Mouse (Mus musculus): Measurements from ENCODE around the gene Mgat4e.
A peak's percentile ranks its signal among the peaks of the same experiment; 100 is the strongest.
"Not testable (repeated sequence)": the region's sequence is repeated elsewhere in the genome, so short reads cannot be mapped to it uniquely, and the experiment has no call there.

Gene Mgat4e

DNA sequence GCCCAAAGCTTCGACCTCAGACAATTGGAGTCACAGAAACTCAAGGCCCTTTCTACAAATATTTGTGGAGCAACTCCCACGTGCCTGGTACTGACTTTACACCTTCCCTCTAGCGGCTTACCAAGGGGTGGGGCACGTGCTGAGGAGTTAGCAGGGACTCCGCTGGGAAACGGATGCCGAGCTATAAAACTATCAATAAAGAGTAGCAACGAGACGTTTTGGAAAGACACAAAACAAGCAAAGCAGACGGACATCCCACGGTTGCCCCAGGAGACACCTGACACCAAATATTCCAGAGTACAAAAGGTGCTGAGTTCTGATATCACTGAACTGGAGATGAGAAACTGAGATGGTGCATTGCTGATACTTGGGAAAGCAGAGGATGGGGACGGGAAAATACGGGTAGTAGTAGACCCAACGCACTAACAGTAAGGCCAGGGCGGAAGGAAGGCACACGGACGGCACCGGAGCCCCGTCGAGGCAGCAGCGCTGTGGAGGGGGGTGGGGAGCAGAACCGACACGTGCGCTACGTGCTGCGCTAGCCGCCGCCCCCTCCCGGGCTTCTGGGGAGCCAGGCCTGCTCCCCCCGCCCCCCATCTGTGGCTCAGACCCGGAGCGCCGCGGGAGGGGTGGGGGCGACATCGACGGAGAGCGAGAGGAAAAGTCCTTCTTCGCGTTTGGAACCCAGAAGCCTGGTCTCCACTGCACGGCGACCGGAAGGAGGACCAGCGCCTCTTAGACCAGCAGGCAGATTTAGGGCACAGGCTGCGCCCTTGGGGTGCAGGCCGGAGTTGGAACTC, 6.6 kb upstream of the Mgat4e start:
- peak in 1 of 2 experiments; percentile 9 for DNase-seq (ENCODE audit: low spot score in 2 of 2)

DNA sequence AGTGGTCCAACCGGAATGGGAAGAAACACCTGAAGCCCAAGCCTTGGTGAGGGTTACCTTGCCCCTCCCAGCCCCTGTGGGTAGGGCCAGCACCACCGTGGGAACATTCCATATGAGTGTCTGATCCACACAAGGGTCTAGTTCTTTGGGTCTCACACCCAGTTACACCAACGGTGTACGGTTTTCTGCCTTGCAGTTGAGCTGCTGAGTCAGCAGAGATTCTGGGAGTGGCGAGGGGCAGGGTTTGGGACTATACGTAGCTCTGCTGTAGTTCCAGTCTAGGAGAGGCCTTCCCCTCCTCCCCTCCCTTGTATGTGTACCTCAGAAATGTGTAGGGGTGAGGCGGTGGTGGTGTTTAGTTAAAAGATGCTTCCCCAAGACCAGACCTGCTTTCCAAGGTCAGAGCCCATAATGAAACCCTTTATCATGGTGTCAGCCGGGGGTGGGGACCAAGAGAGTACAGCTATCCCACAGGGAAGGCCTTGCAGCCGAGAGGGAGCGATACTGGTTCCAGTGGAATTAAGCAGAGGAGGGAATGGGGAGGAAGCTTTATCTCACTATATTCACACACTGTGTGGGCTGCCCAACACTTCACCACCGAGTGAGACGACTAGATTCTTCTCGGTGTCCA, 5.9 kb upstream of the Mgat4e start:
- DNase-seq (ENCODE audit: low spot score in 2 of 2): no peak

DNA sequence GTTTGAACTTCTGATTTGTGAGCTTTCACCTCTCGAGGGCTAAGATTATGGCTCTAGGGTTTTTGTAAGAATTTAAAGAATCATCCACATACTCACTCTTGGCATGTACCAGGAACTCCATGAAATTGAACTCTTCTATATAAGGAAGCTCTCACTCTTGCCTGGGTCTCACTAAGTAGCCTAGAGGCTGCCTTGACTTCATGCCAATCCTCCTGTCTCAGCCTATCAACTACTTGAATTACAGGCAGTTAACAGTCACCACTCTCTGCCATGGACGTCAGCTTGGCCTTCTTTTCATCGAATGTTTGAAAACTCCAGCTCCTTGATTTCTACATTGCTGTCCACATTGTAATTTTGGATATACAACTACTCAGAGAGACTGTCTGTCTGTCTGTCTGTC, 2.9 kb upstream of the Mgat4e start:
- no peak for DNase-seq (ENCODE audit: low spot score in 2 of 2)

DNA sequence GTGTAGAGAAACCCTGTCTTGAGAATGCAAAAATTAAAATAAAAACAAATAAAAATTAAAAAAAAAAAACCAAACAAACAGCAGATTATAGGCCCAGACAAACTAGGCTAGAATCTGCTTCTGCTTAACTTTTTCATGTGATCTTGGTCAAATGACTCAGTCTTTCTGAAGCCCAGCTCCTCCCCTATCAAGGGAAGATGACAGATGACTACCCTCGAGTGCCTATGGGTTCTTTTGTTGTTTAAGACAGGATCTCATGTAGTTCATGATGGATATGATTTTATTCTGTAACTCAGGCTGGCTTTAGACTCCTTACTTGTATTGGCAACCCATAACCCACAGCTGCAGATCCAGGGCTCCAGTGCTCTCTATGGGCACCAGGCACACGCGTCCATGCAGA, 2.4 kb upstream of the Mgat4e start:
- no peak for DNase-seq (ENCODE audit: low spot score in 2 of 2)

DNA sequence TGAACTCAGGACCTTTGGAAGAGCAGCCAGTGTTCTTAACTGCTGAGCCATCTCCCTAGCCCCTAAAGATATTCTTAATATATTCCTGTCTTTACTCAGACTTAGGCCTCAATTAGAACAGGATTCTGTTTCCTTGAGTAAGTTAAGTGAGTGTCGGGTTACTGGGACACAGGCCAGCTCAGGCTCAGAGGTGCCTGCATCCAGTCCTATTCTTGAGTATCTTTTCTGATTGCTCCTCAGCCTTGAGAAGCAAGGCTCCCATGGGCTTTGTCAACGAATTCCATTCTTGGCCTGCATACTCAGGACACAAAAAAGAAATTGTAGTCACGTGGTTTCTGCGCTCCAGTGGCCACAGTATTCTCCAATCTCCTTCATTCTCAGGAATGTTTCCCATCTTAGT, 1.3 kb downstream of the Mgat4e start:
- DNase-seq (ENCODE audit: low spot score in 2 of 2): no peak

DNA sequence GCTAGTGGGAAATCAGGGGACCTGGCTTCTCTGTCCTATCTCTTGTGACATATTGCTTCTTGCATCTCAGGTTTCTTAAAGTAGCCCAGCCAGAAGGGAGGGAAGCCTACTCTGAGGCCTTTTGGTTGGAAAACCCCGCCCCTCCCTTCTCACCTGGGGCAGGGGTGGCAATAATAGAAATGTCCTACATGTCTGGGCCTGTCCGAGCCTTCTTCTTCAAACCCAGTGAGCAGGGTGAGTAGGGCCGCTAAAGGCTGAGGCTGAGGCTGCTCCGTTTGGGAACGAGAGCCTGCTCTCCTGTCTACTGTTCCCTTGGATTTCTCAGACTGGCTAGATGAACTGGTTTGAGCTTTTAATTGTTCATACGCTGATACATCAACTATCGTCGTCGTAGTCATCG, 8.9 kb downstream of the Mgat4e start:
- DNase-seq (ENCODE audit: low spot score in 2 of 2): no peak

DNA sequence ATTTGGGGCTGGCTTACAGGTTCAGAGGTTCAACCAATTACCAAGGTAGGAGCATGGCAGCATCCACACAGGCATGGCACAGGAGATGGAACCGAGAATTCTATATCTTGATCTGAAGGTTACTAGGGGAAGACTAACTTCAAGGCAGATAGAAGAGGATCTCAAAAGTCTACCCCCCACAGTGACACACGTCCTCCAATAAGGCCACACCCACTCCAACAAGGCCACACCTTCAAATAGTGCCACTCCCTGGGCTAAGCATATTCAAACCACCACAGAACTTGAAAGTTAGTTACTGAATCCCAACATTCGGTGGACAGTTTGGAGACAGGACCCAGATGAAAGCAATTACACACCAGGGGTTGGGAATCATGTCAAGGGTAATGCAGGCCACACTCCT, 14.0 kb downstream of the Mgat4e start:
- DNase-seq (ENCODE audit: low spot score in 2 of 2): no peak

DNA sequence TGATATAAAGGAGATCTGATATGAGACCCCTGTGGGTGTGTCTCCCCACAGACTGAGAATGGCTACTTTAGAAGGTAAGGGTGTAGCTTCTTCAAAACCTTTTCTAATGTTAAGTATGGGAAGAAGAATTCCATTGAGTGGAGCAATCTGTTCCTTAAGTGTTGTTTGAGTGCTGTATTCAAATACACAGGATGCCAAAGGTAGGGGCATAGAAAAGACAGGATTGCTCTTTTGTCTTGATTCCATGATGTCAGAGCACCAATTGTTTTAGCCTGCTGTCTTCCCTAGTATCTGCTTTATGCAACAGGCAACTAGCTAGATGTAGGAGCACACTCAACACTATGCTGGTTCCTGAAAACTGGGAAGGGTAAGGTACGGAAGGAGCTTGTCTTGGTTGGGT, 14.4 kb downstream of the Mgat4e start:
- DNase-seq (ENCODE audit: low spot score in 2 of 2): no peak

DNA sequence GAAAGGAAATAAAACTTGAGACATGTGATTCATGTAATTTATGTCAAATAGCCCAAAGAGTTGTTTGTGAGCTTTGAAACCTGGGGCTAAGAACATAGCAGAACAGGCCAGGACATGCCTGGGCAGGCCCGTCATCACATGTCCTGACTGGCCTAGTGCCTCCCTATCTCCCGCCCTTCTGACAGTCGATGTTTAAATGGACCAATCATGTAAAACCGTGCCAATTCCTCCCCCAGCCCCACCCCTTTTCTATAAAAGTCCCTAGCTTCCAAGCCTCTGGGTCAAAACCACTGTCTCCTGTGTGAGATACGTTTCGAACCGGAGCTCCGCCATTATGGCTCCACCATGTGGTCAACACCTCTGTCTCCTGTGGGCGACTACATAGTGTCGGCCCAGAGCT, 15.8 kb downstream of the Mgat4e start:
- DNase-seq (ENCODE audit: low spot score in 2 of 2): not testable (repeated sequence)

DNA sequence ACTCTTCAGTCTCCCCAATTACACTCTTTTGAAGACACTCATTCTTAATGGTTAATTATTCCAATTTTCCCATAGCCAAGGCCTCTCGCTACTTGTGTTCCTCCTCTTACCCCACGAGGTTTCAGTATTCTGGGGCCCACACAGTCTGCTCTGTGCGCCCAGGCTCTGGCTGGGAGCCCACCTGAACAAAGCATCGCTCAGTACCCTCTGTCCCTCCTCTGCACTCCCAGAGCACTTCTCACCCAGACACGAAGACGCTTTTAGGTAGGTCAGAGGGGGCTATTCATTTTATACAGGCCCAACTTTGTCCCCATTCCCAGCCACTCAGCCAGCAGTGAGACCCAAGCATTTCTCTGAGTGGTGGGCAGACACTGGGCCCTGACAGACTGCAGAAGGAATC, 18.9 kb downstream of the Mgat4e start:
- peak; percentile 32 to 34 for DNase-seq (ENCODE audit: low spot score in 2 of 2)

DNA sequence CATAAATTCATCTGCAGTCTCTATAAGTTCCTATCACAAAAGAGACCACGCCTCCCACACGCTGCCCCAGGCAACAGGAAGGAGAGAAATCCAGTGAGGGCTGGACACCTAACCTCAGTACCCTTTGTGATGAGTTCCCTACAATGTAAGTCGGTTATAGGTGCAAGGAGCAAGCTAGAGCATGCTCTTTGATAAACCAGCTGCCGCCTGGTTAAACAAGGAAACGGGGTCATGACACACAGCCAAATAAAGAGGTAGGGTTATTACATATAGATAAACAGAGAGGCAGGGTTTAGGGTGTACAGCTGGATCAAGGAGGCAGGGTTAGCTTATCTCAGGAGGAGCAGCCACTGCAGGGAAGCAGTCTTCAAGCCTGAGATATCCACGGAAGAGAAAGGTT, 22.7 kb downstream of the Mgat4e start:
- no peak for DNase-seq (ENCODE audit: low spot score in 2 of 2)

DNA sequence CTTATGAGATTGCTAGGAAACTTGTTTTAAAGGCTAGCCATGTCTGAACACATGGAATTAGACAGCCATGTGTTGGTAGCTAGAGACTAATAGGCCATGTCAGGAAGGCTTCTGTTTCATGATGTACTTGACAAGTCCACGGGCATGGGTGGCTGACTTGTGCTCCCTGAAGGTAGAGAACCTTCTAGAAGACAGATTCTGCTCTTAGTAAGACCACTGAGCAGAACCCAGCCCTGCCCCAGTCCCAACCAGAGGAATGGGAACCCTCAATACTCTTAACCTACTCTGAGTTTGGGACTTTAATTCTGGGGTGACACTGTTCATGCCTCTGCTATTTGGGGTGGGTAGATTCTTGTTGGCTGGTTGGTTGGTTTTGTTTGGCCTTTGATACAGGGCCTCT, 24.5 kb downstream of the Mgat4e start:
- DNase-seq (ENCODE audit: low spot score in 2 of 2): no peak

DNA sequence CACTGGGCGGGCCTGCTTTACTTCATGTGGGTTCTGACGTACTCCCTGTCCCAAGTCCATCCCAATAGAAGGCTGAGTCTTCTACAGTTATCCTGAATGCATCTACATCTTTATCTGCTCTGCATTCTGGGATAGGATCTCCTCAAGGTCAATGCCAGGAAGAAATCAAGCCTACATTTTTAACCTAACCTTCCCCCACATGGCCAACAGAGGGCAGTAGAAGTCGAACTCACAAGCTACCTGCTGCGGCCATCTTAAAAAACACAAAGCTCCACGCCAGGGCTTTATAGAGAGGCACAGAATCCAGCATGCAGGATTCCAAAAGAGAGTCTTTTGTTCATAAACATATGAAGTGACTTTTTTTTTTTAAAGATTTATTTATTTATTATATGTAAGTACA, 25.1 kb downstream of the Mgat4e start:
- no peak for DNase-seq (ENCODE audit: low spot score in 2 of 2)

DNA sequence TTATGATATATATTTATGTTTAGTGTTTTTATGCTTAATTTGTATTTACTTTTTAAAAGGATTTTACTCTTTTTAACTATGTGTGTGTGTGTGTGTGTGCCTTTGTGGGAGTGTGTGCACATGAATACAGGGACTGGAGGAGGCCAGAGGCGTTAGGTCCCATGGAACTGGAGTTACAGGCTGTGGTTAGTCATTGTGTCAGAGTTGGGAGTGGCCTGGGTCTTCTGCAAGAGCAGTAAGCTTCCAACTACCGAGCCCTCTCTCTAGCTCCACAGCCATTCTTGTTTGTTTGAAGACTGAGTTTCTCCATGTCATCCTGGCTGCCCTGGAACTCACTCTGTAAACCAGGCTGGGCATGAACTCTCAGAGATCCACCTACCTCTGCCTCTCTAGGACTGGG, 27.2 kb downstream of the Mgat4e start:
- DNase-seq (ENCODE audit: low spot score in 2 of 2): no peak

DNA sequence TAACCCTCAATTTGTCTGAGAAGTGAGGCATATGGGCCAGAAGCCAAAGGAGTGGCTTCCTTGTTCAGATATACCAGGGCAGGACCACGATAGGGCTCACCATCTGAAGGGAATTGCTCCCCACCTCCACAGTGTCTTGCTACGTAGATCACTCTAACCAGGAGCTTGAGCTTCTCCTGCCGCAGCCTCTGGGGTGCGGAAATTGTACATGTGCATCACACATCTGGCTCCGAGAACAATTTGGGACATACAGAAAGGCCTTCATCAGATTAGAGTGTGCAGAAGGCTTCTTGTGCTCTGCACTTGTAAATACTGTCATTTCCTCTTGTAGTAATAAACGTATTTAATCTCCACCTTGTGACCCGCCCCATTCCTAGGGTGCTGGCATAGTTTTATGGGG, 28.3 kb downstream of the Mgat4e start:
- DNase-seq (ENCODE audit: low spot score in 2 of 2): no peak

DNA sequence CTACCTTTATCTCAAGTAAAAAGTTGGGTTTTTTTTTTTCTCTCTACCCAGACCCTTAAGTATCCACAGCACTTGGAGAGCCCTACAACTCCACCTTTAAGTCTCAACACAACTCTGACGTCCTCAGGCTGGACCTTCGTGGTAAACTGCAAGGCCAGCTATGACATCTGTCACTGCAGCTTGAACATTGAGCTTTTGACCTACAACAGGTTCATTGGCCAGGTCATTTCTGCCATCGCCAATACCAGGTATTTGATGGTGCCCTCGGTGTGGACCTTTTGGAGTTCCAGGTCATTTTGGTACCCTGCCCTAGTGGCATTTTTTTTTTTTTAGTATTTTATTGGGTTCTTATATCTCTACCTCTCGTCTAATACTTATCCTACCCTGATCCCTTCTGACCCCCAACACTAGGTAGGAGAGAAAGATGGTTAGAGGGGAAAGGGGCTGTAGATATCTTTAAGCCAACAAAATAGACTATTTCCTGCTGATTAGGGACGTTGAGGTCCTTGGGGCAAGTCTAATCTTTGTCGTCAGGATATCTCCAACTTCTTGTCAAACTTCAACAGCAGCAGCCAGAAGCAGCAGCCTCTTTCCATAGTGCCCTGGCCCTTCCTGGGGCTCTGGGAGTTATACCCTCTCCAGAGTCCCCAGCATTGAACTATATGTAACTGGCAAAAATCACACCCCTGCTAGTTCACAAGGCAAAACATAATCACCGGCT, 29.3 kb downstream of the Mgat4e start:
- no peak for DNase-seq (ENCODE audit: low spot score in 2 of 2)

DNA sequence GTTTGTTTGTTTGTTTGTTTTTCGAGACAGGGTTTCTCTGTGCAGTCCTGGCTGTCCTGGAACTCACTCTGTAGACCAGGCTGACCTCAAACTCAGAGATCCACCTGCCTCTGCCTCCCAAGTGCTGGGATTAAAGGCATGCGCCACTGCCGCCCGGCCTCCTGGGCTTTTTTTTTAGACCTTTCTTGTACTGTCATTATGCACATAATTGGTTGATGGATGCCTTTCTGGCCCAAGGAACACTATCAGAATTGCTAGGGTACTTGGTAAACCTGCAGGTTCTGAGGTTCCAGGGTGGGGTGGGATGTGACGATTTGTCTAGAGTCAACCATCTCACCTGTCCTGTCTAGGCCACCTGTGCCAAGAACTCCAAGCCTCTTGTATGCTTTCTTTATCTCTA, 30.3 kb downstream of the Mgat4e start:
- DNase-seq (ENCODE audit: low spot score in 2 of 2): not testable (repeated sequence)

DNA sequence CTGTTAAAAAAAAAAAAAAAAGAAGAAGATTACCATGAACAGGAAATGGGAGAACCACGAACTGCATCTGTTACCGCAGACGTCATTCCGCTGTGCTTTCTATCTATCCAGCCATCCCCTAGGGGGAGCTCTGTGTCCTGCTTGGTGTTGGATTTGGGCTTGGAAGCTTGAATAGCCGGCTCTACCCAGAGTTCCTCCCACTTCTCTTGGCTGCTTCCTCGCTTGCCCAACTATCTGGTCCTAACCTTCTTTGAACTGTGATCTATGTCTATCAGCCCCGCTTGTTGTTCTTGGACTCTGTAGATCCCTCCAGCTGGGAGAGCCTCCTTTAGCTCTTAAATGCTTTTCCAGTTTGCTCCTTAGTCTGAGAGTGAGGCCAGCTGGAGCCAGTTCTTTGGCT, 30.8 kb downstream of the Mgat4e start:
- DNase-seq (ENCODE audit: low spot score in 2 of 2): peak; percentile 68 to 75

DNA sequence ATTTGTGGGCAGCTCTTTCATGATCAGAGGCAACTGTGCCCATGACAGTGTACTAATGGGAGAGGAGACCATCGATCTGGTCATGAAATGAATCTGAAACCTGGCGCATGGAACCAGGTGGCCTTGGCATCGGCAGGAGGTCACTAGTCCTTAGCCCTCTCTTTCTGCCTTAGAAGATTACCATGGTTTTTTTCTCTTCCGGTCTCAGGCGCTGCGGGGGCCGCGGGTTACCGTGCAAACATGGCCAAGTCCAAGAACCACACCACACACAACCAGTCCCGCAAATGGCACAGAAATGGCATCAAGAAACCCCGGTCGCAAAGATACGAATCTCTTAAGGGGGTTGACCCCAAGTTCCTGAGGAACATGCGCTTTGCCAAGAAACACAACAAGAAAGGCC, 31.6 kb downstream of the Mgat4e start:
- DNase-seq (ENCODE audit: low spot score in 2 of 2): not testable (repeated sequence)

DNA sequence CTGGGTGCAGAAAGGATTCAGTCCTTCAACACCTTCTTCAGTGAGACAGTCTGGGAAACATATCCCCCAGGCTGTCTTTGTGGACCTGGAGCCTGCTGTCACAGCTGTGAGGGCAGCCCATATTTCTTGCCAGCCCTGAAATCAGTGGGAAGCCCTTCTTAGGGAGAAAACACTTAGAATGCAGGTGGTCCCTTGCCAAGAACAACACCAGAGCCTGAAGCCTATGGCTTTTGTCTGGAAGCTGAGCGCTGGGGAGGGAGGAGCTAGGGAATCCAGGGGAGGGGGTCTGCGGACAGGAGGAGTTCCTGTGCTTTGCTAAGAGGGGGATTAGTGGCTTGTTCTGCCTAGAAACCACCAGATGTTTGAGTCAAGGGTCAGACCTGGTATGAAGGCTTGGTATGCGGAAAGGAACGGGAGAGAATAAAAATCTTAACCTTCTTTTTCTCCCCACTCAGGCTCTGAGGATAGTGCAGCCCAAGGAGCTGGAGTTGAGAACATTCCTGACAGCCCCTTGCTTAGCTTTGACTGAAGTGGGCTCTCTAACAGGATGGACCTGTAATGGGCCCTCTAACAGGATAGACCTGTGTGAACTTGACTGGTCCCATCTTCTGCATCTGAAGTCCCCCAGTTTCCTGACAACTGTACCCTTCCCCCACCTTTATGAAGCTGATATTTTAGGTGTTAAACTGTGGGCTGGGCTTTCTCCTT, 32.8 kb downstream of the Mgat4e start:
- DNase-seq (ENCODE audit: low spot score in 2 of 2): no peak

DNA sequence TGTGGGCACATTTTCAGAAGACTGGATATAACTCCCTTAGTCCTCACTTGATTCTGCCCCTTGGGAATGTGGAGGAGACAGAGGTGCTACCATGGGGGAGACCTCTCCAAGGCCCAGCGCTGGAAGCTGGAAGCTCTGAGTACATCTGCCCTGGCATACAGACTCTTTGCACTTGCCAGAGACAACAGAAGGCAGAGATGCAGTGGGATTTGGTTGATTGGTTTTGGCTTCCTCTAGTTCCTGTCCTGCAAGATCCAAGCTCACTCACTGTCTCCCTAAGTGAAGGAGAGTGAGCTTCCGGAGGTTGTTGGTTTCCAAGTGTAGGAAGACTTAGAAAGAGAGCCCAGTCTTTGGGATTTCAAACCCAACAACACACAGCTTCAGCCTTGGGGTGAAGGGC, 33.6 kb downstream of the Mgat4e start:
- DNase-seq (ENCODE audit: low spot score in 2 of 2): no peak

DNA sequence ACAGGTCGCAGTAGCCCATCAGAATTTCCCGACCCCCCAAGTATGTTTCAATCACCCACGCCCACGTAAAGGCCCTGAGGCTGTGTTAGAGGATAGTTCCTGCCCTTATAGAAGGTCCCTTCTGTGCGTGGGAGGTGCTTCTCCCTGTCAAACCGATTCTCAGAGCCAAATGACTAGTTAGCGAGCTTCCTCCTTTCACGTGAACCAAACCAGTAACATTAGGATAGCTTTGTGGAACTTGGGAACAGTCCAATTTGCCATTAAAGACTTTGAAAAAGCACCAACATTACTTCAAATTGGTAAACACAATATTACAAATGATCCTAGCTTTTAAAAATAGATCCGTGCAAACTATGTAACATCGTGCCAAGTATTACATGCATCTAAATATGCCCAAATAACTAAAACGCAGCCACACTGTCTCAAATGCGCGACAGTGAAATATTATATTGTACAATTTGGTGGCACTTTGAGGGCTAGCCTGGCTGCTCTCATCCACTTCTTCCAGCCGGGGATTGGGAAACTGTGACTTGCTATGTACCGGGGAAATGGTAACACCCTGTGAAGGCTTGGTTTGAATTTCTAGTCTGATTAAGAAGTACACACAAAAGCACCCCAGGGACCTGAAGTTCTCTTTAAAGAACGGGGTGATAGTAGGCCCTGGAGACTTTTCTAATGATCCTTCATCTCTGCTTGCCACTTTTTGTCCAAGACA, 35.4 kb downstream of the Mgat4e start:
- no peak for DNase-seq (ENCODE audit: low spot score in 2 of 2)
